Mouse (Mus musculus) heart, postnatal 4 days (tissue): ENCODE measurements around the gene Disp1. TPM values are rescaled to one million over a fixed set of nuclear protein-coding genes. Genes with fewer than 3 reads are reported as not detected.
A peak's percentile ranks its signal among the peaks of the same experiment; 100 is the strongest.

Source experiments
- DNase-seq: peaks from one replicate; pipeline ENCODE4 v3.0.0; 2021
- total RNA-seq, 2 experiments: library from RNA; stranded (reverse); gene quantifications; 2 replicates each; pipeline ENCODE4 v1.2.3; 2021

The Disp1 gene
- total RNA-seq, 2 experiments from 2014 or later, result 10.6 to 11.7 TPM

- DNase-seq, result no peak
Observed at GRCm38 (mm10) chr1:183200926-183201325, 20.4 kb downstream of the Disp1 start.

DNA sequence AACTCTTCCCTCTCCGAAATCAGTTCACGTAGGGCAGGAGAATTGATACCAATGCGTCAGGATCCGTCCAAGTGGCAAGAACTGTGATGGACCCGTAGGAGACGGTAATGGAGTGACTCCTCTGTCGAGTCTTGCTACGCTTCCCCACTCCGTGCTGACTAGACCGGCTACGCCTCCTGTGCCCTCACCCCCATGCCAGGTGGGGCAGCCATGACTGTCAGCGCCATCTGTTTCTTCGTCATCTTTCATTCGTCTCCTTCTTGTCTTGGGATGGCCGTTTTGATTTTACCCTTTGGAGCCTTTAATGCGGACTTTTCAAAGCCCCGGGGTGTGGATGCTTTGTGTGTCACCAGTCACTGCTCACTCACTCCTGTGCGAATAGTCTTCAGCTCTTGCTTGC lies 26.6 kb downstream of the Disp1 start:
- no peak for DNase-seq

GRCm38 (mm10) chr1:183194151-183194550 lies 27.2 kb downstream of the Disp1 start:
- DNase-seq, result no peak

GRCm38 (mm10) chr1:183191398-183191797 lies 29.9 kb downstream of the Disp1 start:
- no peak for DNase-seq

DNA sequence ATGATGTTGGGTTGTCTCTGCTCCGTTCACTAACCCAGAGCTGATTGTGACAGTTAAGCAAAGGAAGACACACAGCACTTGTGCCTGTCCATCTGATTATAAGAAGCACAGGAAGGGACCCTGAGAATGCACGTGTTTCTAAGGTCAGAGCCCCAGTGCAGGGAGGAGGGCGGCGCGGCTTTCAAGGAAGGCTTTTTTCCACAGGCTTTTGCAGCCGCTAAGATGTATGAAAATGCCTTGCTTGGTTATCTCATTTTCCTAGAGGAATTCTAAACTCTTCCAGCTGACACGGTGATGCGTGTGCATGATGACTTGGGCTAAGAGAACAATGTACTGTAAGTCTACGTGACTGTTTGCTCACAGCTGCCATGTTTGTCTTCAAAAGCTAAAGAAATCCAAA lies 30.9 kb downstream of the Disp1 start:
- DNase-seq, result no peak

- DNase-seq, result no peak
Observed at GRCm38 (mm10) chr1:183189014-183189662, 32.2 kb downstream of the Disp1 start.

DNA sequence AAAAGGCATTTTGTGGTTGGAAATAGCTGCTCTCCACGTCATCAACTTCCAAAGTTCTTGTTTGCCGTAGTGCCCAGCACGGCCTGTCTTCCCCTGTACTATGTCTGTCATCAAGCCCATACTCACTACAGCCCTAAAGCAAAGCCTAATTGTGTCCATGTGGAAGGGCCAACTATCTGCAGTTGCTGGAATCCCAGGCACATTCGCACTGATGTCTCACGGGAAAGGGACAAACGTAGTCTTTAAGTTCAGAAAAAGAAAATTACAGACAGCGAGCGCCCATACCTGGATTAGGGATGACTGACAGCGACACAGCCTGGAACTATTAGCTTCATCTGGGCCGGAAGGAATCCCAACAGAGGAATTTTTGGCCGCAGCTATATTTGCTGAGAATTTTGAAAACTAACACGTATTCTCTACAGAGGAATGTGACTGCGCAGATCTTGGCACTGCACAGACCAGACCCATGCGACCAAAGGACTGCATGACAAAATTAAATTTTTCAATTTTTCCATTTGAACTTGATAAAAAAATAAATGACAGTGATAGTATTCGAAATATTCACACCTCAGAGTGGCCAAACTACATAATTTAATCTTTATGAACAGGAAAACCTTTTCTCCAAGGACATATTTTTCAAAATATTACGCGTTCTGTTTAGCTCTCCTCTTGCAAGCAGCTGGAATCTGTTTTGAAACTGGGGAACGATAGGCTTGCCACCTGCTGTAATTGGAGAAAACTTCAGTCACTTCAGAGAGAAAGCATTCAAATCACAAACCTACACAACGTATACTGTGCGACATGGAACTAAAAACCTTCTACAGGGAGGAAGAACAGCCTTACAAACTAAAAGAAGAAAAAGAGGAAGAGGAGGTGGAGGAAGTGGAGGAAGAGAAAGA lies 33.0 kb downstream of the Disp1 start:
- peak; percentile 23 for DNase-seq

- DNase-seq, result no peak
Observed at GRCm38 (mm10) chr1:183185560-183185959, 35.8 kb downstream of the Disp1 start.

DNA sequence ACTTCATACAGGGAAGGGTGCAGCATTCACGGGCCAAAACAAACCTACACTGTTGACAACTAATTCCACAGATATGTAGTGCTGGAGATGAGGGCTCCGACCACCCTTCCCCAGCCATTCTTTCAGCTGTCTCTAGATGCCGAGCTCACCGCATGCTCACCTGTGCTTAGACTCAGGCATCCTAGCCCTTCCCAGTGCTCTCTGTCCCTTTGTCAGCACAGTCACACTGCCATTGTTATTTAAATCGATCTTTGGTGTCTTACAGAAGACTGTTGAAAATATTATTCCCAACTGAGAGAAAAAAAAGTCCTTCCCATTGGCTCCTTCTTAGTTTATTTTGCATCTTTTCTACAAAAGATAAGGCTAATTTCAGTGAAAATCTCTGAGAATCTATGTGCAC lies 36.6 kb downstream of the Disp1 start:
- no peak for DNase-seq

- no peak for DNase-seq
Observed at GRCm38 (mm10) chr1:183183565-183183964, 37.8 kb downstream of the Disp1 start.

GRCm38 (mm10) chr1:183182641-183183414 lies 38.5 kb downstream of the Disp1 start:
- no peak for DNase-seq

DNA sequence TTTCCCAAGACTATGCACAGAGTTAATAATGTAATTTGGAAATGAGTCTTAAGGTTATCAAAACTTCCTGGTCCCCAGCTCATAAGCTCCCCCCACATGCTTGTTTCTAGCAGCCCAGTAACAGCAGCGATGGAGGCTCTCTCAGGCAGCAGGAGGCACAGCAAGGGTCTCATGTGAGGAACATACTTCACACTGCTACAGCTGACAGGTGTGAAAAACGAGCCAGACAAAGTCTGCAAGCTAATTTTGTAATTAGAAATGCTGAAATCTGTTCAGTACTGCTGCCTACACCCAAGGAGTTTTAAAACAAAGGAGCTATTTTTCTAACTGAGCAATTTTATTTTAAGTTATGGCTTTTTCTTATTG lies 40.3 kb downstream of the Disp1 start:
- DNase-seq, result no peak

DNA sequence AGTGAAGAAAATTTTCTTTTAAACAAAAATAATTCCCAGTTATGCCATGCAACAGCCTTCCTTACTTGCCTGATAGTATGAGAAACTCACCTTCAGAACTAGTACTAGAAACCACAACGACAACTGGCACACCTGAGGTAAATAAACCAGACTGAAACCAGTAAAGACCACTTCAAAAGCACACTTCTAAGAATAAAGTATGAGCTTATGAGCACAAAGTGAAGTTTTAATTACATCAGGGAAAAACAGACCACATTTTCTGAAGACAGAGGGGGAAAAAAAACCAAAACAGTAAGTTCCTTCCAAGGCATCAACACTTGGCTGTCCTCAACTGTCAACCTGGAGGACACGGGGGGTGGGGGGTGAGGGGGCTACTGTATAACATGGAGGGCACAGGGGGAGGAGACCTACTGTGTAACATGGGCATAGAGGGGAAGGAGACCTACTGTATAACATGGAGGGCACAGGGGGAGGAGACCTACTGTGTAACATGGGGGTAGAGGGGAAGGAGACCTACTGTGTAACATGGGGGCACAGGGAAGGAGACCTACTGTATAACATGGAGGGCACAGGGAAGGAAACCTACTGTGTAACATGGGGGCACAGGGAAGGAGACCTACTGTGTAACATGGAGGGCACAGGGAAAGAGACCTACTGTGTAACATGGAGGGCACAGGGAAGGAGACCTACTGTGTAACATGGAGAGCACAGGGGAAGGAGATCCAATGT lies 40.9 kb downstream of the Disp1 start:
- no peak for DNase-seq

- no peak for DNase-seq
Observed at GRCm38 (mm10) chr1:183179316-183179715, 42.0 kb downstream of the Disp1 start.

GRCm38 (mm10) chr1:183175236-183175635 lies 46.1 kb downstream of the Disp1 start:
- DNase-seq, result no peak

DNA sequence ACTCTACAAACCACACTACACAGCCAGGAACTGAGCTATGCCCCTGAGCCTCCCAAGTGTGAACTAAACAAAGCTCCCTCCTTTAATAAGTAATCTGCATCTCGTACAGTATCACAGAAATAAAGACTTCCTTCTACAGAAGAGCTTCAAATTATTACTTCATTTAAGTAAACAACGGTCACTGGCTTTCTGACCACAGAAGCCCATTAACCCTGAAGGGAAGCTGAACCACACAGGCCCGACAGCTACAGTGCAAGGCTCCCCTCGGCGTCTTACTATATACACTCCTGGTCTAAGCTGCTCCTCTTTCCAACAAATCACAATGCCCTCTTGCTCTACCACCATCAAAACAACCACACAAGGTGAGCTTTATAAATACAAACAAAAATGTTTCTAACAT lies 50.2 kb downstream of the Disp1 start:
- no peak for DNase-seq

GRCm38 (mm10) chr1:183168465-183168864 lies 52.9 kb downstream of the Disp1 start:
- no peak for DNase-seq

DNA sequence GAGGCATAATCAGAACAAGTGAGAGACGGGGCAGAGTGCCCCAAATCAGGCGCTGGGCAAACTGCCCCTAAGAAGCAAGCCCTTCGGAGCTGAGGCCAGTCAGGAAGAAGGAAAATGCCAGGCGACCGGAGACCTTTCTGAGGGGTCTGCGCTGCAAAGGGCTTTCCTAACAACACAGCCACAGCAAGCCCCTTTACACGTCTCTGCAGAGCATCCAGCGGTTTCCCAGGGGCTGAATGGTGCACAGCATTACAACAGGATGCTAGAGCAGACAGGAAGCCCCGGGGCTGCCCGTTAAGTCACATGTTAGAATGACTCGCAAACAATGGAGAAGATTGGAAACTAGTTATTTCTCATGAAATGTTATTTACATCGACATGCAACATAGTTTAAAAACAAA lies 53.5 kb downstream of the Disp1 start:
- peak; percentile 27 for DNase-seq

GRCm38 (mm10) chr1:183166700-183167099 lies 54.6 kb downstream of the Disp1 start:
- DNase-seq, result no peak

DNA sequence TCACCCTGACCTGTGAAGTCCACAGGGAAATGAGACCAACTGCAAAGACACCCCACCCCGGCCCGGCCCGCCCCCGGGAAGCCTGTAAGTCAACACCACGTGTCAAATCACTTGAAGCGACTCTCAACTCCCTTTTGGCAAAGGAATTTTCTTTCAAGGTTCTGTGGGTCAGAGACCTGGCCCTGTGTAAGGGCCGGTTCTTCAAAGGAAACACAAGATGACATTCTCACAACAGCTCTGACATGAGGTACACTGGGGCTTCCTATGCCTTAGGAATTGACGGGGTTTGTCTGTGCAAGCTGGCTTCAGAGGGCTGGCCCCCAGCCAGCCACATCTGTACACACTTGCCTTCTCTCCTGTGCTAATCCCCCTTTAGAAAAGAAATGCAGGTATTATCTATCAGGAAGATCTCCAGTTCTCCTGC lies 56.7 kb downstream of the Disp1 start:
- no peak for DNase-seq

- no peak for DNase-seq
Observed at GRCm38 (mm10) chr1:183164190-183164580, 57.1 kb downstream of the Disp1 start.

DNA sequence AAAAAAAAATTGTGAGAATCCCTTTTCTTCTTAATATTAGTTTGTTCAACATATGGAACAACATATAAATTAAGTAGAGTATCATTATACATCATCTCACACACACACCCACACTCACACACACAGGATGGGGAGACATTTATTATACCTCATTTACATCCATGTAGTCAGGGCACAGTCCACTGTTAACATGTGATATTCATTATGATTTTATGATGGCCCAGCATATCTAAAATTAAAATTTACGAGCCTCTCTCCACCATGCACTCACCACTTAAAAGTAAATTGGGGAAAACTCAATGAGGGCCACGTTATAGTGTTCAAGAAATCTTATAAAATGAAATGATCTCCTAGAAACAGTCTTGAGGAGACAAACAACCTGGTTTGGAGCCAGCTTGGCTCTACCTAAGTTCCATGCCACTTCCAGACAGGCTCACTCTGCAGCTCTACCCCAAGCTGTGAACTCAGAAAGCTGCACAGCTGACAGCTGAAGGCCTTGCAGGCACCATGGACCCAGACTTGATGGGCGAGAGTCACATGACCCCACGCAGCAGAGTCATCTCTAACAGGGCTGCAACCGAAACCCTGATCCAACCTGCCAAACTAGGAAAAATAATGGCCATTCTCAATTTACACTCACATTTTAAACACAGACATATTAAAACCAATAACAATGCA lies 57.7 kb downstream of the Disp1 start:
- no peak for DNase-seq
